8 mouse cellular contexts compared by ENCODE assay signal in the genomic region with DNA sequence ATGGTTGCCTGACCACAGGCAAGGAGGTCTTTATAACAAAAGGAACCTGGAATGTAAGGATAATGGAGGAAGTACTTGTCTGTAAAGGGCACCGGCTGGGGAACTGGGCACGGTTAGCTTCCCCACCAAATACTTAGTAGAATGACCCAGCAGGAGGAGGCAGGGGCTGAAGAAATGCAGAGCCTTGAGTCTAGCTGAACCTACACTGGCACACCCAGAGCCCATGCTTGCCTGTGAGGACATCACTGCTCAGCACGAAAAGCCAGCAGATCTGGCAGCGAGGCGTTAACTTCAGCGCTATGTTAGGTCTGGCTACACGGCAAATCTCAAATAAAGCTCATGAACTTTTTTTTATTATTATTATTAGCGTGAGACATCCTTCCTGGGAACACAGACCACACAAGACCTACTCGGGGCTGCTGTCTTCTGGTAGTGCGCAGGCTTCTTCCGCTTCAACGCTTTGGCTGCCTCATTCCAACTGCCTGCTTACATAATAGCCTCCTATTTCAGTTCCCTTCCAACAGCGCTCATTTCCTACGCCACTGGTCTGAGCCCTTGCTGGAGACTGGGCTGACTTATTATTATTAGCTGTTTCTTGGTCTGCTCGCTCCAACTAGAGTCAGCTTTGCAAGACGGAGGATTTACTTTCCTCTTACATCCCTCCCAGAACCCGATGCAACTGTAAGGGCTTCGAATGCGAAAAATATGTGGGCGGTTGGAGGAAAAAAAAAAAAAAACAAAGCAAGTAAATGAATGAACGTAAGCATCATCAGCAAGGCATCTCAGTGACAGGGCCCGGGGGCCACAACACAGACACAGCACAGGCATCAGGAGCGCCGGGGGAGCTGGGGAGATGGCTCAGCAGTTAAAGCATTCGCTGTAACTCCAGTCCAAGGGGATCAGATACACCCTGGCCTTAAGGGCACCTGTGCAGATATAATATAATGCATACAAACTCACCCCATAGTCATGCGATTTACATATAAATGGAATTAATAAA.
A peak's percentile ranks its signal among the peaks of the same experiment; 100 is the strongest.
DNase-seq lines count a peak whose midpoint lies in the region; ATAC-seq lines count a peak whose summit lies in the region.

No protein-coding gene starts in this region.

- no peak for DNase-seq in liver, embryonic 11.5 days (ENCODE audit: low spot score)
- peak; percentile 28 for DNase-seq in kidney, adult 18-20 months
- DNase-seq in left cerebral cortex, postnatal 14 days (ENCODE audit: low spot score in 2 of 2) = peak; percentile 58 to 68
- DNase-seq in c-Kit-positive CD71-positive TER-119-positive erythroid progenitor cells, embryonic 14.5 days (ENCODE audit: low spot score) = no peak
- DNase-seq in testis, postnatal 10 days (ENCODE audit: low spot score) = no peak

- no peak overlapping the region for H3K4me3 ChIP-seq in liver, embryonic 15.5 days (replicated peaks)
- no peak overlapping the region for H3K4me3 ChIP-seq in liver, embryonic 11.5 days (ENCODE audit: low read depth, low read length)
- H3K4me3 ChIP-seq in embryonic facial prominence, embryonic 15.5 days (replicated peaks) = no peak overlapping the region
- no peak overlapping the region for H3K4me3 ChIP-seq in midbrain, embryonic 16.5 days (ENCODE audit: low read depth, low read length)

- H3K4me1 ChIP-seq in liver, embryonic 15.5 days (replicated peaks) = no peaks in the 10 kb centered on the region
- no peaks in the 10 kb centered on the region; the same call in 1 of the 2 replicates for H3K4me1 ChIP-seq in liver, embryonic 11.5 days (replicated peaks; ENCODE audit: control insufficient read depth, insufficient read depth, low read length)
- H3K4me1 ChIP-seq in embryonic facial prominence, embryonic 15.5 days = peaks cover 31% of the 10 kb centered on the region
- H3K4me1 ChIP-seq in midbrain, embryonic 16.5 days (ENCODE audit: control insufficient read depth, insufficient read depth, low read length) = no peaks in the 10 kb centered on the region

- H3K4me2 ChIP-seq in liver, embryonic 15.5 days = peak overlapping the region; percentile 9; the same call in 1 of the 2 replicates
- H3K4me2 ChIP-seq in liver, embryonic 11.5 days = no peak overlapping the region
- peak overlapping the region; percentile 29; the same call in 1 of the 2 replicates for H3K4me2 ChIP-seq in embryonic facial prominence, embryonic 15.5 days (replicated peaks)
- peak overlapping the region; percentile 24; the same call in 1 of the 2 replicates for H3K4me2 ChIP-seq in midbrain, embryonic 16.5 days (ENCODE audit: low read length)

- H3K27ac ChIP-seq in liver, embryonic 15.5 days (replicated peaks) = no peak overlapping the region
- no peak overlapping the region for H3K27ac ChIP-seq in liver, embryonic 11.5 days (ENCODE audit: low read depth, low read length)
- H3K27ac ChIP-seq in embryonic facial prominence, embryonic 15.5 days (replicated peaks) = no peak overlapping the region
- no peak overlapping the region for H3K27ac ChIP-seq in midbrain, embryonic 16.5 days (ENCODE audit: low read length)

- WGBS in liver, embryonic 15.5 days (ENCODE audit: insufficient replicate concordance) = 36% methylated on average over 26 of the region's 26 CpGs
- WGBS in liver, embryonic 11.5 days = 74% methylated on average over 26 of the region's 26 CpGs
- WGBS in embryonic facial prominence, embryonic 15.5 days = 45% methylated on average over 26 of the region's 26 CpGs
- 56% methylated on average over 26 of the region's 26 CpGs for WGBS in midbrain, embryonic 16.5 days

- no peak overlapping the region for H3K9ac ChIP-seq in liver, embryonic 15.5 days
- H3K9ac ChIP-seq in liver, embryonic 11.5 days (ENCODE audit: low read depth, low read length) = no peak overlapping the region
- H3K9ac ChIP-seq in embryonic facial prominence, embryonic 15.5 days = no peak overlapping the region
- no peak overlapping the region for H3K9ac ChIP-seq in midbrain, embryonic 16.5 days (ENCODE audit: low read depth, low read length)

- intact Hi-C loops in left cerebral cortex, postnatal 14 days (cut with DNase I) = loop anchor here (10.0 kb wide), 1 partner anchor 129 kb away; no protein-coding TSS in a partner anchor

- peaks cover 7% of the 10 kb centered on the region; the same call in 1 of the 2 replicates for H3K27me3 ChIP-seq in liver, embryonic 15.5 days
- 0 out of 2 replicates have a peak, but pooled peaks cover 3% of the 10 kb centered on the region for H3K27me3 ChIP-seq in liver, embryonic 11.5 days (replicated peaks; ENCODE audit: control insufficient read depth, insufficient read depth, low read length)
- no peaks in the 10 kb centered on the region for H3K27me3 ChIP-seq in embryonic facial prominence, embryonic 15.5 days
- no peaks in the 10 kb centered on the region for H3K27me3 ChIP-seq in midbrain, embryonic 16.5 days (ENCODE audit: control insufficient read depth, insufficient read depth, low read depth, low read length)

- no peaks in the 10 kb centered on the region for H3K9me3 ChIP-seq in liver, embryonic 15.5 days (replicated peaks)
- no peaks in the 10 kb centered on the region for H3K9me3 ChIP-seq in liver, embryonic 11.5 days (ENCODE audit: control insufficient read depth, low read length)
- H3K9me3 ChIP-seq in embryonic facial prominence, embryonic 15.5 days (replicated peaks) = no peaks in the 10 kb centered on the region
- no peaks in the 10 kb centered on the region for H3K9me3 ChIP-seq in midbrain, embryonic 16.5 days (replicated peaks; ENCODE audit: control insufficient read depth, low read length, poor library complexity, severe bottlenecking)

- no peak for ATAC-seq in liver, embryonic 15.5 days (ENCODE audit: insufficient read depth)
- ATAC-seq in liver, embryonic 11.5 days (replicated peaks; ENCODE audit: low FRiP score) = no peak
- no peak for ATAC-seq in embryonic facial prominence, embryonic 15.5 days (ENCODE audit: insufficient number of reproducible peaks, low FRiP score, low TSS enrichment, low read depth)
- ATAC-seq in midbrain, embryonic 16.5 days = peak; percentile 58

- no peaks in the 10 kb centered on the region for H3K36me3 ChIP-seq in liver, embryonic 15.5 days (replicated peaks)
- no peaks in the 10 kb centered on the region for H3K36me3 ChIP-seq in liver, embryonic 11.5 days (ENCODE audit: control insufficient read depth, insufficient read depth, low read length)
- H3K36me3 ChIP-seq in embryonic facial prominence, embryonic 15.5 days = no peaks in the 10 kb centered on the region
- no peaks in the 10 kb centered on the region for H3K36me3 ChIP-seq in midbrain, embryonic 16.5 days (ENCODE audit: control insufficient read depth, insufficient read depth, low read length)

Comparison
In these comparisons a context has a peak if more than half of its experiments do, and no peak if none do; other contexts are left out.
1. DNase-seq: peak in kidney, adult 18-20 months (single experiment) and left cerebral cortex, postnatal 14 days (2 of 2); none in liver, embryonic 11.5 days (single experiment), c-Kit-positive CD71-positive TER-119-positive erythroid progenitor cells, embryonic 14.5 days (single experiment) and testis, postnatal 10 days (single experiment).